Mouse (Mus musculus): ENCODE data around the gene Ripor3.

DNA sequence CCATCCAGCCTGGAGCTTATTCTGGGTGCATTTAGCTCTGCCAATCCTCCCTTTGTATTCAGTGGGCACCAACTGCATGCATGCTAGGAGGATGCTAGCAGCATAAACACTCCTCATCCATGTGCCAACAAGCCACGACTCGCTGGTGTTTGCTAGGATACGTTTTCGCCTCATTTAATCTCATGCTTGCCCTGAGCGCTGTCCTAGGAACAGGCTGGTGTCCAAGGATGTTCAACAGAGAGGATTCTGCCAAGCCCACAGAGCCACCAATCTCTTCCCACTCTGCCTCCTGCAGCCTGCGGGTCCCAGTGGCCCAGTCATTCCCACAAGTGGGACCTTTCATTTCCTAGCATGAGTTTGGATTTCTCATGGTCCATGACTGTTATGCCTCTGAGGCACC lies 31.6 kb upstream of the Ripor3 start:
- TF ChIP-seq POLR2A (IDR thresholded peaks at IDR 0.05; ENCODE audit: low read depth, low read length) (no peak), CTCF (IDR thresholded peaks at IDR 0.05; ENCODE audit: extremely low read depth, insufficient read depth, insufficient read length, insufficient replicate concordance) (no peak)

All from spleen, adult 2 months (tissue).